Mouse (Mus musculus) embryonic facial prominence, embryonic 10.5 days (tissue): ENCODE measurements around the gene Srpk1. TPM values are rescaled to one million over a fixed set of nuclear protein-coding genes. Genes with fewer than 3 reads are reported as not detected.
A peak's percentile ranks its signal among the peaks of the same experiment; 100 is the strongest.

Source experiments
- DNase-seq: peaks from one replicate; pipeline ENCODE4 v3.0.0-alpha.2; 2017; ENCODE audit warnings: low spot score
- H3K27ac ChIP-seq: fragments of 300-500 bp; sonication (generic); replicated peaks from 2 replicates; pipeline ENCODE4 v1.5.1; 2016; ENCODE audit warnings: mild to moderate bottlenecking
- H3K27me3 ChIP-seq: fragments of 300-500 bp; sonication (generic); replicated peaks from 2 replicates; pipeline ENCODE4 v1.6.1; 2016; ENCODE audit warnings: low read depth, mild to moderate bottlenecking; ENCODE audit not compliant: poor library complexity, severe bottlenecking
- H3K36me3 ChIP-seq: fragments of 300-500 bp; sonication (generic); replicated peaks from 2 replicates; pipeline ENCODE4 v1.6.1; 2016; ENCODE audit warnings: mild to moderate bottlenecking, moderate library complexity
- H3K4me1 ChIP-seq: fragments of 300-500 bp; sonication (generic); 2 replicates; pipeline ENCODE4 v1.6.1; 2016
- H3K4me3 ChIP-seq: fragments of 300-500 bp; sonication (generic); 2 replicates; pipeline ENCODE4 v1.5.1; 2016; ENCODE audit warnings: mild to moderate bottlenecking, moderate library complexity
- H3K9me3 ChIP-seq: fragments of 300-500 bp; sonication (generic); 2 replicates; pipeline ENCODE4 v1.6.1; 2016; ENCODE audit warnings: mild to moderate bottlenecking
- WGBS: fragments of 180-500 bp; shearing (Covaris S2); methylation state at CpG from one replicate; pipeline ENCODE4 v1.1.7; 2016; 5-methylcytosine and 5-hydroxymethylcytosine counted together
- polyA plus RNA-seq: library from polyadenylated mRNA; unstranded; fragments of >200 nt; fragmentation: Nextera tagmentation; extraction: Ambion mirVana; gene quantifications from 2 replicates; pipeline ENCODE4 v1.2.1, GENCODE M21; 2016

Srpk1 gene
- polyA plus RNA-seq, 1 experiment from 2014 or later = 130 TPM

- Histone ChIP-seq H3K4me1 (no peaks in the 10 kb centered on the region), H3K27me3 (no peaks in the 10 kb centered on the region), H3K36me3 (peaks cover 98% of the 10 kb centered on the region), H3K9me3 (no peaks in the 10 kb centered on the region), H3K4me3 (no peak overlapping the region), H3K27ac (no peak overlapping the region)
- WGBS = 91% methylated on average over 9 of the region's 9 CpGs
- DNase-seq = no peak
Observed at GRCm38 (mm10) chr17:28601557-28602250, 20.8 kb downstream of the Srpk1 start.

GRCm38 (mm10) chr17:28600780-28601179, 21.7 kb downstream of the Srpk1 start:
- H3K9me3 ChIP-seq = no peaks in the 10 kb centered on the region
- H3K36me3 ChIP-seq = peaks cover 98% of the 10 kb centered on the region
- H3K27ac ChIP-seq = no peak overlapping the region
- WGBS = 92% methylated on average over 5 of the region's 5 CpGs
- no peaks in the 10 kb centered on the region for H3K27me3 ChIP-seq
- H3K4me1 ChIP-seq = no peaks in the 10 kb centered on the region
- no peak overlapping the region for H3K4me3 ChIP-seq
- DNase-seq = no peak

GRCm38 (mm10) chr17:28593965-28594364, 28.5 kb downstream of the Srpk1 start:
- WGBS = 82% methylated on average over 4 of the region's 4 CpGs
- no peaks in the 10 kb centered on the region for H3K27me3 ChIP-seq
- peaks cover 97% of the 10 kb centered on the region for H3K36me3 ChIP-seq
- no peaks in the 10 kb centered on the region for H3K4me1 ChIP-seq
- H3K9me3 ChIP-seq = no peaks in the 10 kb centered on the region
- H3K4me3 ChIP-seq = no peak overlapping the region
- no peak for DNase-seq
- H3K27ac ChIP-seq = no peak overlapping the region

GRCm38 (mm10) chr17:28592998-28593397, 29.5 kb downstream of the Srpk1 start:
- DNase-seq = peak; percentile 85
- no peak overlapping the region for H3K27ac ChIP-seq
- H3K27me3 ChIP-seq = no peaks in the 10 kb centered on the region
- no peaks in the 10 kb centered on the region for H3K9me3 ChIP-seq
- H3K4me3 ChIP-seq = no peak overlapping the region
- H3K4me1 ChIP-seq = no peaks in the 10 kb centered on the region
- WGBS = 22% methylated on average over 4 of the region's 4 CpGs
- H3K36me3 ChIP-seq = peaks cover 97% of the 10 kb centered on the region

DNA sequence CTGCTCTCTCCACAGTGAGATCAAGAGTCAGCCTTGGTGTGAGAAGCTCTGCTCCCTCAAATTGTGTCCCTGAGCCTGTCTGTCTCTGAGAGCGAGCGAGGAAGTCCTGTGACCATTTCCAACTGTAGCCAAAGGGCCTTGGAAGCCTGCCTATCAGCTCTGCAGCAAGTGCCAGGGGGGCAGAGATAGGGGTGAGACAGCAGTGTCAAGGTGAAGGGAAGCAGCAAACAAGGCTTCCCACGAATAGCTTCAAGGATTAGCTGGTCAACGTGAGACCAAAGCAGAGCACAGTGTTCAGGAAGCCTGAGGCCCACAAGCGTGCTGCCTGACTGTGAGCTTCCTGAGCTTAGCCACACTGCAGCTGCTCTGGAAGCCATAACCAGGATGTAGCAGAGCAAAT, 31.0 kb downstream of the Srpk1 start:
- Histone ChIP-seq H3K9me3 (no peaks in the 10 kb centered on the region), H3K27ac (no peak overlapping the region), H3K4me3 (no peak overlapping the region), H3K36me3 (peaks cover 97% of the 10 kb centered on the region), H3K27me3 (no peaks in the 10 kb centered on the region), H3K4me1 (no peaks in the 10 kb centered on the region)
- DNase-seq = no peak
- 92% methylated on average over 5 of the region's 5 CpGs for WGBS

DNA sequence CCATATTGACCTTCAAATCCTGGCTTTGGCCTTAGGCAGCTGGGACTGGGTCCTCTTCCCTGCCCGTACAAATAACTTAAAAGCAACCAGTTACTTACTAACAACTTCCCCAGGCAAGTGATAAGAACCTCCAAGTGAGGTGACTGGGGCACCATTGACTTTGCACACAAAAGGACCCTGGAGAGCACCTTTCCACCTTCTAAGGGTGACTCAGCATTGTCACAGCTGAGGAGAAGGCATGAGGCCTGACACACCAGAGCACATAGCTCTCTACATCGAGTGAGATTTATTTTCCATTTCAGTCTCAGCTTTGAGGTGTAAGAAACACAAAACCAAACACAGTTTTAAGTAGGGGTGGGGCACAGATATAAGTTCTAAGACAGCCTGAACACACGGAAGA, 31.9 kb downstream of the Srpk1 start:
- 87% methylated on average over 3 of the region's 3 CpGs for WGBS
- no peaks in the 10 kb centered on the region for H3K27me3 ChIP-seq
- H3K36me3 ChIP-seq = peaks cover 89% of the 10 kb centered on the region
- no peak for DNase-seq
- no peaks in the 10 kb centered on the region for H3K4me1 ChIP-seq
- no peak overlapping the region for H3K27ac ChIP-seq
- no peaks in the 10 kb centered on the region for H3K9me3 ChIP-seq
- no peak overlapping the region for H3K4me3 ChIP-seq

GRCm38 (mm10) chr17:28588591-28588990, 33.9 kb downstream of the Srpk1 start:
- Histone ChIP-seq H3K9me3 (no peaks in the 10 kb centered on the region), H3K36me3 (peaks cover 70% of the 10 kb centered on the region), H3K4me3 (no peak overlapping the region), H3K4me1 (peaks cover 11% of the 10 kb centered on the region), H3K27me3 (no peaks in the 10 kb centered on the region), H3K27ac (no peak overlapping the region)
- 81% methylated on average over 2 of the region's 2 CpGs for WGBS
- no peak for DNase-seq

- WGBS = 85% methylated on average over 3 of the region's 3 CpGs
- Histone ChIP-seq H3K4me3 (no peak overlapping the region), H3K4me1 (peaks cover 11% of the 10 kb centered on the region), H3K9me3 (no peaks in the 10 kb centered on the region), H3K27ac (no peak overlapping the region), H3K36me3 (peaks cover 49% of the 10 kb centered on the region), H3K27me3 (no peaks in the 10 kb centered on the region)
- DNase-seq = no peak
Observed at GRCm38 (mm10) chr17:28586509-28586908, 36.0 kb downstream of the Srpk1 start.

DNA sequence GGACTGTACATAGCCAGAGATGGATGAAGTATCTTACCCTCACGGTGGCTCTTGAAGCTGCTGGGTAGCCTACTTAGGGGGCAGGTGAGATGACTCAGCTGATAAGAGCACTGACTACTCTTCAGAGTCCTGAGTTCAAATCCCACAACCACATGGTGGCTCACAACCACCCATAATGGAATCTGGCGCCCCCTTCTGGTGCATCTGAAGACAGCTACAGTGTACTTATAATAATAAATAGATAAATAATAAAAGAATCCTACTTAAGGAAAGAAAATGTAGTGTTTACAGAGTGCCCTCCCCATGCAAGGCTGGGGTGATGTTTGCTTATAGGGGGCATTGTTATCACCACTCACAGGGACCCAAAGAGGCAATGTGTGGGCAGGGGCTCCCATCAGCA, 41.5 kb downstream of the Srpk1 start:
- Histone ChIP-seq H3K9me3 (no peaks in the 10 kb centered on the region), H3K4me3 (no peak overlapping the region), H3K27ac (no peak overlapping the region), H3K36me3 (no peaks in the 10 kb centered on the region), H3K27me3 (no peaks in the 10 kb centered on the region), H3K4me1 (peaks cover 18% of the 10 kb centered on the region)
- 63% methylated on average over 2 of the region's 2 CpGs for WGBS
- DNase-seq = no peak

GRCm38 (mm10) chr17:28580396-28580795, 42.1 kb downstream of the Srpk1 start:
- H3K36me3 ChIP-seq = no peaks in the 10 kb centered on the region
- H3K27me3 ChIP-seq = no peaks in the 10 kb centered on the region
- H3K27ac ChIP-seq = no peak overlapping the region
- no peaks in the 10 kb centered on the region for H3K9me3 ChIP-seq
- no peak overlapping the region for H3K4me3 ChIP-seq
- 6% methylated on average over 9 of the region's 9 CpGs for whole genome bisulfite sequencing
- peaks cover 24% of the 10 kb centered on the region for H3K4me1 ChIP-seq
- peak; percentile 86 for DNase-seq

DNA sequence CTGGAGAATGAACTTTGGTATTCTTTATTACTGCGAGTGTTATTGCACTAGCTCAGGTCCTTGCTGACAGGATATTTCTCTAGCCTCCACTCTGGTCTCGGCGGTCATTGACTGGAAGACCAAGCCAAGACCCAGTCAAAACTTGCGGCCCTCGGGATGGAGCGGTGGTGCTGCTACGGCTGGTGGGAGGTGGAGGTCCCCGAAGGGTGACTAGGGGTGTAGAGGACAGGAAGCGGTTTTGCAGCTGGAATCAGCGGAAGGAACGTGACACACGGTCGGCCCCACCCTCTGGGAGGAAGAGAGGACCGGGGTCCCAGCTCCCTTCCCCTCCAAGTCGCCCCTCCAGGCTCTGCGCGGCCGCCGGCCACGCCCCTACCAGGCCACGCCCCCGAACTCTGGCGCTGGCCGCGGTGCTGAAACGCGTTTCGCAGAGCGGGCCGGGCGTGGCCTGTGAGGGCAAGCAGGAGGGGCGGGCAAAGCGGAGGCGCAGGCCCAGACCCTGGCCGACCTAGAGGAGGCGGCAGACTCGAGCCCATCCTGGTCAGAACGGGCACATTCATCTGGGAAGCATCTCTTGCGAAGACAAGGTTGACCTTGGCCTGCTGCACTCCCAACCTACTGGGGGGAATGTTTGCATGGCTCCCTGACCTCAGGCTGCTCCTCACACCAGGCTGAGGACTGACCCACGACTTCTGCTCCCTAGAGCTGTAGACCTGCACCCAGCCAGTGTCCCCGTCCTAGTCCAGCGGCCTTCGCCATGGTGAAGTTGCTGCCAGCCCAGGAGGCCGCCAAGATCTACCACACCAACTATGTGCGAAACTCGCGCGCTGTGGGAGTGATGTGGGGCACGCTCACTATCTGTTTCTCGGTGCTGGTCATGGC, 47.0 kb downstream of the Srpk1 start, which contains the start of gene Lhfpl5:
TSS of gene Lhfpl5 (plus strand) at position 398 of the 882 bp plus-strand sequence.
- peak; percentile 89 for DNase-seq
- Histone ChIP-seq H3K36me3 (no peaks in the 10 kb centered on the region), H3K4me3 (peak within 1 kb of the TSS; percentile 49), H3K27me3 (peaks cover 6% of the 10 kb centered on the region; the same call in 1 of the 2 replicates), H3K27ac (no peak within 1 kb of the TSS), H3K4me1 (peaks cover 14% of the 10 kb centered on the region), H3K9me3 (no peaks in the 10 kb centered on the region)
- WGBS = 17% methylated on average over 50 of the region's 50 CpGs

GRCm38 (mm10) chr17:28572941-28573340, 49.6 kb downstream of the Srpk1 start:
- H3K9me3 ChIP-seq = no peaks in the 10 kb centered on the region
- H3K27ac ChIP-seq = no peak overlapping the region
- H3K4me3 ChIP-seq = no peak overlapping the region
- no peak for DNase-seq
- 88% methylated on average over 6 of the region's 6 CpGs for WGBS
- no peaks in the 10 kb centered on the region for H3K36me3 ChIP-seq
- H3K27me3 ChIP-seq = peaks cover 6% of the 10 kb centered on the region; the same call in 1 of the 2 replicates
- peaks cover 10% of the 10 kb centered on the region for H3K4me1 ChIP-seq

DNA sequence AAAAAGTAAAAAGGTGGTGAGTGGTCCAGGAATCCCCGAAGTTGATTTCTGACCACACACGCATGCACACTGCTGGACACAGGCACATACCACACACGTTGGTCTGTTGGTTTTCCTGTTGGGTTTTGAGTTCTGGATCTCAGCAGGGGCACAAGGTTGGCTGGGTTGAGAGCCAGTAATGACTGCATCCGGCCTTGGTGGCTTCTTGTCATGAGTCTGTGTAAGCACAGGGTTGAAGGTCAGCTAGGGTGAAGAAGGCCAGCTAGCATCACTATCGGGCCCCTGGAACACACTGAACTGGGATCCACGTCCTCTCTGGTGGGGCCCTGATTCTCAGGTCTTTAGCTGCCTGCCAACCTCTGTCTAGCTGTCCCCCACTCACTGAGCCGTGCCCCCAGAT, 50.0 kb downstream of the Srpk1 start:
- 84% methylated on average over 7 of the region's 7 CpGs for WGBS

More for the DNA sequence above, 50.0 kb downstream of the Srpk1 start:
- DNase-seq = no peak
- no peak overlapping the region for H3K4me3 ChIP-seq
- no peak overlapping the region for H3K27ac ChIP-seq
- H3K9me3 ChIP-seq = no peaks in the 10 kb centered on the region
- peaks cover 6% of the 10 kb centered on the region; the same call in 1 of the 2 replicates for H3K27me3 ChIP-seq
- peaks cover 10% of the 10 kb centered on the region for H3K4me1 ChIP-seq
- no peaks in the 10 kb centered on the region for H3K36me3 ChIP-seq
